Mouse (Mus musculus) liver, embryonic 13.5 days (tissue): ENCODE measurements around the gene Sh3gl3. TPM values are rescaled to one million over a fixed set of nuclear protein-coding genes. Genes with fewer than 3 reads are reported as not detected.
A peak's percentile ranks its signal among the peaks of the same experiment; 100 is the strongest.

Experiments used
- ATAC-seq: fragments of 200-750 bp; cut with Nextera tagmentation; 2 replicates; pipeline ENCODE4 v1.8.0; 2017; ENCODE audit warnings: low read depth, mild to moderate bottlenecking, moderate number of reproducible peaks, moderate library complexity
- DNase-seq: peaks from one replicate; pipeline ENCODE4 v3.0.0; 2022
- H3K27ac ChIP-seq: fragments of 300-500 bp; sonication (generic); 2 replicates; pipeline ENCODE4 v1.5.1; 2015; ENCODE audit warnings: moderate library complexity, mild to moderate bottlenecking, inconsistent platforms
- H3K27me3 ChIP-seq: fragments of 300-500 bp; sonication (generic); 2 replicates; pipeline ENCODE4 v1.6.1; 2015; ENCODE audit warnings: mild to moderate bottlenecking, inconsistent platforms
- H3K36me3 ChIP-seq: fragments of 300-500 bp; sonication (generic); 2 replicates; pipeline ENCODE4 v1.6.1; 2015; ENCODE audit warnings: mild to moderate bottlenecking, inconsistent platforms
- H3K4me1 ChIP-seq: fragments of 300-500 bp; sonication (generic); replicated peaks from 2 replicates; pipeline ENCODE4 v1.6.1; 2015; ENCODE audit warnings: inconsistent platforms
- H3K4me2 ChIP-seq: fragments of 300-500 bp; sonication (generic); 2 replicates; pipeline ENCODE4 v1.6.1; 2015; ENCODE audit warnings: inconsistent platforms, mild to moderate bottlenecking, moderate library complexity
- H3K4me3 ChIP-seq: fragments of 300-500 bp; sonication (generic); replicated peaks from 2 replicates; pipeline ENCODE4 v1.5.1; 2015; ENCODE audit warnings: mild to moderate bottlenecking, inconsistent platforms
- H3K9ac ChIP-seq: fragments of 300-500 bp; sonication (generic); 2 replicates; pipeline ENCODE4 v1.6.1; 2015; ENCODE audit warnings: mild to moderate bottlenecking, inconsistent platforms
- H3K9me3 ChIP-seq: fragments of 300-500 bp; sonication (generic); replicated peaks from 2 replicates; pipeline ENCODE4 v1.6.1; 2016; ENCODE audit warnings: inconsistent platforms
- WGBS: fragments of 180-500 bp; shearing (Covaris S2); methylation state at CpG from one replicate; pipeline ENCODE4 v1.1.7; 2015; ENCODE audit not compliant: insufficient replicate concordance; 5-methylcytosine and 5-hydroxymethylcytosine counted together
- polyA plus RNA-seq: library from polyadenylated mRNA; unstranded; fragments of >200 nt; fragmentation: Nextera tagmentation; extraction: Ambion mirVana; gene quantifications from 2 replicates; pipeline ENCODE4 v1.2.1, GENCODE M21; 2015

Sh3gl3 gene
- polyA plus RNA-seq, 1 experiment from 2014 or later = 0.39 TPM

GRCm38 (mm10) chr7:82294611-82295010 lies 121.0 kb downstream of the Sh3gl3 start:
- Histone ChIP-seq H3K4me2 (no peak overlapping the region), H3K27me3 (no peaks in the 10 kb centered on the region), H3K4me1 (no peaks in the 10 kb centered on the region), H3K9me3 (no peaks in the 10 kb centered on the region), H3K36me3 (no peaks in the 10 kb centered on the region), H3K4me3 (no peak overlapping the region), H3K27ac (no peak overlapping the region), H3K9ac (no peak overlapping the region)
- WGBS = 69% methylated on average over 2 of the region's 2 CpGs
- ATAC-seq = no peak
- no peak for DNase-seq

- no peaks in the 10 kb centered on the region for H3K36me3 ChIP-seq
- H3K9ac ChIP-seq = no peak overlapping the region
- H3K9me3 ChIP-seq = no peaks in the 10 kb centered on the region
- no peak overlapping the region for H3K27ac ChIP-seq
- no peaks in the 10 kb centered on the region for H3K27me3 ChIP-seq
- H3K4me2 ChIP-seq = no peak overlapping the region
- no peak for ATAC-seq
- no peak for DNase-seq
- no peak overlapping the region for H3K4me3 ChIP-seq
- no peaks in the 10 kb centered on the region for H3K4me1 ChIP-seq
- 63% methylated on average over 4 of the region's 4 CpGs for WGBS
Observed at GRCm38 (mm10) chr7:82308398-82308797, 134.8 kb downstream of the Sh3gl3 start.

- H3K9ac ChIP-seq = no peak overlapping the region
- H3K4me1 ChIP-seq = no peaks in the 10 kb centered on the region
- H3K4me3 ChIP-seq = no peak overlapping the region
- no peak for DNase-seq
- no peak for ATAC-seq
- no peaks in the 10 kb centered on the region for H3K36me3 ChIP-seq
- no peak overlapping the region for H3K27ac ChIP-seq
- 80% methylated on average over 12 of the region's 12 CpGs for WGBS
- H3K27me3 ChIP-seq = no peaks in the 10 kb centered on the region
- no peak overlapping the region for H3K4me2 ChIP-seq
- no peaks in the 10 kb centered on the region for H3K9me3 ChIP-seq
Observed at GRCm38 (mm10) chr7:82318515-82318914, 144.9 kb downstream of the Sh3gl3 start.

GRCm38 (mm10) chr7:82326616-82327015 lies 153.0 kb downstream of the Sh3gl3 start:
- H3K4me2 ChIP-seq = no peak overlapping the region
- no peaks in the 10 kb centered on the region for H3K36me3 ChIP-seq
- no peaks in the 10 kb centered on the region for H3K4me1 ChIP-seq
- 50% methylated on average over 1 of the region's 1 CpGs for WGBS
- ATAC-seq = no peak
- no peaks in the 10 kb centered on the region for H3K27me3 ChIP-seq
- no peak overlapping the region for H3K4me3 ChIP-seq
- H3K9ac ChIP-seq = no peak overlapping the region
- H3K9me3 ChIP-seq = no peaks in the 10 kb centered on the region
- no peak for DNase-seq
- H3K27ac ChIP-seq = no peak overlapping the region

GRCm38 (mm10) chr7:82327201-82327600 lies 153.6 kb downstream of the Sh3gl3 start:
- DNase-seq (no peak), ATAC-seq (no peak)
- Histone ChIP-seq H3K4me3 (no peak overlapping the region), H3K9me3 (no peaks in the 10 kb centered on the region), H3K27me3 (no peaks in the 10 kb centered on the region), H3K9ac (no peak overlapping the region), H3K36me3 (no peaks in the 10 kb centered on the region), H3K27ac (no peak overlapping the region), H3K4me2 (no peak overlapping the region), H3K4me1 (no peaks in the 10 kb centered on the region)
- WGBS = 50% methylated on average over 4 of the region's 4 CpGs

- Histone ChIP-seq H3K36me3 (no peaks in the 10 kb centered on the region), H3K27me3 (no peaks in the 10 kb centered on the region), H3K27ac (no peak overlapping the region), H3K4me1 (no peaks in the 10 kb centered on the region), H3K9ac (no peak overlapping the region), H3K4me3 (no peak overlapping the region), H3K9me3 (no peaks in the 10 kb centered on the region), H3K4me2 (no peak overlapping the region)
- WGBS = 29% methylated on average over 5 of the region's 5 CpGs
- DNase-seq (no peak), ATAC-seq (no peak)
Observed at GRCm38 (mm10) chr7:82327881-82328280, 154.2 kb downstream of the Sh3gl3 start.

- no peak overlapping the region for H3K9ac ChIP-seq
- no peak overlapping the region for H3K27ac ChIP-seq
- H3K9me3 ChIP-seq = no peaks in the 10 kb centered on the region
- peaks cover 17% of the 10 kb centered on the region for H3K27me3 ChIP-seq
- H3K4me1 ChIP-seq = no peaks in the 10 kb centered on the region
- no peak for DNase-seq
- H3K4me2 ChIP-seq = no peak overlapping the region
- H3K36me3 ChIP-seq = no peaks in the 10 kb centered on the region
- 52% methylated on average over 4 of the region's 4 CpGs for WGBS
- no peak overlapping the region for H3K4me3 ChIP-seq
- no peak for ATAC-seq
Observed at GRCm38 (mm10) chr7:82329831-82330230, 156.2 kb downstream of the Sh3gl3 start.

GRCm38 (mm10) chr7:82330860-82331259 lies 157.2 kb downstream of the Sh3gl3 start:
- H3K9me3 ChIP-seq = no peaks in the 10 kb centered on the region
- no peaks in the 10 kb centered on the region for H3K36me3 ChIP-seq
- no peak for ATAC-seq
- no peak overlapping the region for H3K9ac ChIP-seq
- H3K4me3 ChIP-seq = no peak overlapping the region
- H3K27ac ChIP-seq = no peak overlapping the region
- 39% methylated on average over 6 of the region's 6 CpGs for WGBS
- no peak for DNase-seq
- peaks cover 27% of the 10 kb centered on the region for H3K27me3 ChIP-seq
- H3K4me2 ChIP-seq = no peak overlapping the region
- H3K4me1 ChIP-seq = no peaks in the 10 kb centered on the region

- no peaks in the 10 kb centered on the region for H3K9me3 ChIP-seq
- no peaks in the 10 kb centered on the region for H3K4me1 ChIP-seq
- 57% methylated on average over 1 of the region's 1 CpGs for WGBS
- no peak for DNase-seq
- no peak overlapping the region for H3K4me3 ChIP-seq
- H3K36me3 ChIP-seq = no peaks in the 10 kb centered on the region
- H3K27ac ChIP-seq = no peak overlapping the region
- H3K27me3 ChIP-seq = peaks cover 55% of the 10 kb centered on the region
- no peak overlapping the region for H3K4me2 ChIP-seq
- no peak overlapping the region for H3K9ac ChIP-seq
- ATAC-seq = no peak
Observed at GRCm38 (mm10) chr7:82334000-82334399, 160.4 kb downstream of the Sh3gl3 start.

GRCm38 (mm10) chr7:82335211-82336121 lies 161.8 kb downstream of the Sh3gl3 start, which contains the start of gene Adamtsl3:
Adamtsl3 (plus strand) TSS chr7:82335694.
- no peaks in the 10 kb centered on the region for H3K4me1 ChIP-seq
- no peak within 1 kb of the TSS for H3K9ac ChIP-seq
- no peaks in the 10 kb centered on the region for H3K9me3 ChIP-seq
- peak within 1 kb of the TSS; percentile 45 for H3K4me2 ChIP-seq
- no peaks in the 10 kb centered on the region for H3K36me3 ChIP-seq
- WGBS = 4% methylated on average over 77 of the region's 95 CpGs
- H3K27me3 ChIP-seq = peaks cover 55% of the 10 kb centered on the region
- ATAC-seq (no peak), DNase-seq (no peak)
- H3K4me3 ChIP-seq = peak within 1 kb of the TSS; percentile 33
- no peak within 1 kb of the TSS for H3K27ac ChIP-seq

GRCm38 (mm10) chr7:82336132-82336531 lies 162.5 kb downstream of the Sh3gl3 start:
- Histone ChIP-seq H3K36me3 (no peaks in the 10 kb centered on the region), H3K9ac (no peak overlapping the region), H3K4me3 (0 out of 2 replicates have a peak overlapping the region, but pooled peaks have one; percentile 33), H3K27ac (no peak overlapping the region), H3K9me3 (no peaks in the 10 kb centered on the region), H3K4me2 (peak overlapping the region; percentile 45), H3K27me3 (peaks cover 55% of the 10 kb centered on the region), H3K4me1 (no peaks in the 10 kb centered on the region)
- ATAC-seq = no peak
- no peak for DNase-seq
- WGBS = 5% methylated on average over 34 of the region's 34 CpGs

- Histone ChIP-seq H3K27ac (no peak overlapping the region), H3K36me3 (no peaks in the 10 kb centered on the region), H3K4me1 (no peaks in the 10 kb centered on the region), H3K9ac (no peak overlapping the region), H3K4me2 (no peak overlapping the region), H3K27me3 (peaks cover 55% of the 10 kb centered on the region), H3K9me3 (no peaks in the 10 kb centered on the region), H3K4me3 (no peak overlapping the region)
- 67% methylated on average over 9 of the region's 9 CpGs for WGBS
- DNase-seq = no peak
- no peak for ATAC-seq
Observed at GRCm38 (mm10) chr7:82338121-82338520, 164.5 kb downstream of the Sh3gl3 start.
